8 mouse cellular contexts compared by ENCODE assay signal in the genomic region with DNA sequence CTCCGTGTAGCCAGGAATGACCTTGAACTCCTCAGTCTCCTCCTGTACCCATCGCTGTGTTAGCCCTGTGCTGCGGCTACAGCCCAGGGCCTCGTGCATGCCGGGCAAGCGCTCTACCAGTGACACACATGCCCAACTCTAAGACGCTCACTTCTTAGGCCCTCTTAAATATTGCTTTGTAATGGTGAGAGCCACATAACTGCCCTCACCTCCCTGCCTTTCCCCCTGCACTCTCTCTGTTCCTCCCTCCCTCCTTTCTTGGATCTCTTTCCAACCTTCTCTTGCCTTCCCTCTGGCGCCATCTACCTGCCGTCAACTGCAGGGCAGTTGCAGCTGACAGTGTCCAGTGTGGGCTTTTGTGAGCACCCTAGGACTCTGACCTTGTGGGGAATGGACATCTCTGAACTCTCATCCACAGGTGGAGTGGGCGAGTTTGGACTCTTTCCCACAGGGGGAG. TPM values are rescaled to one million over a fixed set of nuclear protein-coding genes. Genes with fewer than 3 reads are reported as not detected.
DNase-seq lines count a peak whose midpoint lies in the region; ATAC-seq and TF ChIP-seq lines count a peak whose summit lies in the region.

No protein-coding gene starts in this region.

- no peaks in the 10 kb centered on the region for H3K36me3 ChIP-seq in ES-E14 (ENCODE audit: control insufficient read depth, insufficient read depth, low read length, poor library complexity, severe bottlenecking)
- no peaks in the 10 kb centered on the region for H3K36me3 ChIP-seq in hindbrain, embryonic 10.5 days
- H3K36me3 ChIP-seq in lung, embryonic 15.5 days, result no peaks in the 10 kb centered on the region
- H3K36me3 ChIP-seq in thymus, adult 2 months (ENCODE audit: control insufficient read depth, insufficient read depth, low read length), result no peaks in the 10 kb centered on the region

- in situ Hi-C loops in ES-E14 (cut with MboI; ENCODE audit: low sequenced_read_pairs in 2 of 2, unreplicated experiment in 2 of 2), result loop anchor here in 1 of 2 experiments (10.0 kb wide), 1 partner anchor 246 kb away; no protein-coding TSS in a partner anchor

- no peak overlapping the region for H3K27ac ChIP-seq in ES-E14 (ENCODE audit: insufficient read depth, low read depth, low read length, poor library complexity, severe bottlenecking)
- no peak overlapping the region for H3K27ac ChIP-seq in cerebellum, adult 2 months (ENCODE audit: insufficient read depth, low read length)
- no peak overlapping the region for H3K27ac ChIP-seq in hindbrain, embryonic 10.5 days
- H3K27ac ChIP-seq in lung, embryonic 15.5 days, result no peak overlapping the region
- H3K27ac ChIP-seq in olfactory bulb, adult 2 months (ENCODE audit: insufficient read depth, low read depth, low read length), result no peak overlapping the region
- no peak overlapping the region for H3K27ac ChIP-seq in thymus, adult 2 months (ENCODE audit: control insufficient read depth, insufficient read depth, low read length)

- no peak overlapping the region; the same call in 1 of the 2 replicates for H3K9ac ChIP-seq in ES-E14 (ENCODE audit: insufficient read depth, low read depth, low read length, poor library complexity, severe bottlenecking)
- no peak overlapping the region for H3K9ac ChIP-seq in lung, embryonic 15.5 days

- no peaks in the 10 kb centered on the region for H3K9me3 ChIP-seq in ES-E14 (ENCODE audit: control insufficient read depth, insufficient read depth, low read depth, low read length)
- no peaks in the 10 kb centered on the region for H3K9me3 ChIP-seq in hindbrain, embryonic 10.5 days
- H3K9me3 ChIP-seq in lung, embryonic 15.5 days, result no peaks in the 10 kb centered on the region

- H3K27me3 ChIP-seq in cerebellum, adult 2 months (ENCODE audit: control insufficient read depth, insufficient read depth, low read length), result no peaks in the 10 kb centered on the region
- peaks cover 10% of the 10 kb centered on the region; the same call in 1 of the 2 replicates for H3K27me3 ChIP-seq in hindbrain, embryonic 10.5 days (ENCODE audit: insufficient read depth, poor library complexity, severe bottlenecking)
- no peaks in the 10 kb centered on the region; the same call in 1 of the 2 replicates for H3K27me3 ChIP-seq in lung, embryonic 15.5 days
- no peaks in the 10 kb centered on the region for H3K27me3 ChIP-seq in thymus, adult 2 months (ENCODE audit: control insufficient read depth, insufficient read depth, low read length)

- H3K4me3 ChIP-seq in ES-E14 (ENCODE audit: insufficient read depth in 1 of 2, low read depth in 1 of 2, low read length in 2 of 2, poor library complexity in 1 of 2, severe bottlenecking in 1 of 2), result peak overlapping the region; percentile 33 to 50; a peak in 2 of 4 replicates
- H3K4me3 ChIP-seq in cerebellum, adult 2 months (replicated peaks; ENCODE audit: insufficient read depth, low read depth, low read length), result no peak overlapping the region
- H3K4me3 ChIP-seq in hindbrain, embryonic 10.5 days, result no peak overlapping the region
- H3K4me3 ChIP-seq in lung, embryonic 15.5 days, result no peak overlapping the region
- no peak overlapping the region for H3K4me3 ChIP-seq in olfactory bulb, adult 2 months (ENCODE audit: insufficient read depth, low read depth, low read length)
- no peak overlapping the region for H3K4me3 ChIP-seq in thymus, adult 2 months (ENCODE audit: control insufficient read depth, insufficient read depth, low read length)

- TF ChIP-seq CTCF in cerebellum, adult 2 months (IDR thresholded peaks at IDR 0.05; ENCODE audit: borderline replicate concordance, insufficient read depth, low read depth, low read length), result peak; percentile 84
- peak; percentile 83; the same call in 1 of the 2 replicates for TF ChIP-seq CTCF in olfactory bulb, adult 2 months (IDR thresholded peaks at IDR 0.05; ENCODE audit: insufficient read depth, low read depth, low read length)
- TF ChIP-seq CTCF in thymus, adult 2 months (IDR thresholded peaks at IDR 0.05; ENCODE audit: borderline replicate concordance, control insufficient read depth, extremely low read depth, insufficient read depth, low read length, poor library complexity), result peak; percentile 90

- peaks cover 0 to 9% of the 10 kb centered on the region in 2 experiments; a peak in 1 of 4 replicates for H3K4me1 ChIP-seq in ES-E14 (ENCODE audit: control insufficient read depth in 2 of 2, insufficient read depth in 2 of 2, low read length in 2 of 2, poor library complexity in 1 of 2)
- no peaks in the 10 kb centered on the region for H3K4me1 ChIP-seq in cerebellum, adult 2 months (ENCODE audit: control insufficient read depth, insufficient read depth, low read length)
- peaks cover 17% of the 10 kb centered on the region for H3K4me1 ChIP-seq in hindbrain, embryonic 10.5 days (replicated peaks)
- H3K4me1 ChIP-seq in lung, embryonic 15.5 days, result peaks cover 9% of the 10 kb centered on the region; the same call in 1 of the 2 replicates
- H3K4me1 ChIP-seq in olfactory bulb, adult 2 months (ENCODE audit: control insufficient read depth, insufficient read depth, low read length), result peaks cover 3% of the 10 kb centered on the region; the same call in 1 of the 2 replicates
- H3K4me1 ChIP-seq in thymus, adult 2 months (replicated peaks; ENCODE audit: control insufficient read depth, insufficient read depth, low read length), result peaks cover 56% of the 10 kb centered on the region

- WGBS in cerebellum, adult 2 months, result 29% methylated on average over 10 of the region's 10 CpGs
- WGBS in hindbrain, embryonic 10.5 days, result 35% methylated on average over 10 of the region's 10 CpGs
- WGBS in lung, embryonic 15.5 days, result 26% methylated on average over 10 of the region's 10 CpGs
- 37% methylated on average over 10 of the region's 10 CpGs for WGBS in olfactory bulb, adult 2 months
- 35% methylated on average over 10 of the region's 10 CpGs for WGBS in thymus, adult 2 months

- TF ChIP-seq POLR2A in cerebellum, adult 2 months (IDR thresholded peaks at IDR 0.05; ENCODE audit: borderline replicate concordance, insufficient read depth, low read length), result no peak
- TF ChIP-seq POLR2A in olfactory bulb, adult 2 months (IDR thresholded peaks at IDR 0.05; ENCODE audit: insufficient read depth, low read depth, low read length), result no peak
- 0 out of 2 replicates have a peak, but pooled peaks have one; percentile 15 for TF ChIP-seq POLR2A in thymus, adult 2 months (IDR thresholded peaks at IDR 0.05; ENCODE audit: control insufficient read depth, extremely low read depth, insufficient read depth, low read length, poor library complexity)

- H3K4me2 ChIP-seq in lung, embryonic 15.5 days, result no peak overlapping the region

- peak; percentile 21; the same call in 1 of the 2 replicates for ATAC-seq in lung, embryonic 15.5 days (ENCODE audit: borderline replicate concordance, extremely low read depth, low FRiP score, low TSS enrichment)

- DNase-seq in ES-E14 (ENCODE audit: low read depth, low spot score), result peak; percentile 68
- peak; percentile 59 to 64 for DNase-seq in cerebellum, adult 2 months
- DNase-seq in forelimb bud, embryonic 11.5 days (ENCODE audit: low read depth, low spot score), result peak; percentile 79
- peak; percentile 81 for DNase-seq in hindbrain, embryonic 10.5 days (ENCODE audit: low spot score)
- peak; percentile 43 for DNase-seq in layer of hippocampus, adult 9-10 months (ENCODE audit: low spot score)
- DNase-seq in thymus, adult 2 months, result peak; percentile 86

TF ChIP-seq in ES-E14, 5 proteins besides CTCF, POLR2A, EP300 and RAD21:
- no peak for TF ChIP-seq MAFK (IDR thresholded peaks at IDR 0.05; ENCODE audit: insufficient read depth, low read depth, low read length)
- no peak for TF ChIP-seq CHD2 (IDR thresholded peaks at IDR 0.05; ENCODE audit: low read depth, low read length)
- no peak for TF ChIP-seq ZNF384 (IDR thresholded peaks at IDR 0.05; ENCODE audit: low read depth, low read length)
- no peak for TF ChIP-seq ZC3H11A (IDR thresholded peaks at IDR 0.05; ENCODE audit: borderline replicate concordance, low read depth, low read length)

RNA-seq across cellular contexts. Expression of a gene that starts 38.5 kb away (rescaled TPM):
- total RNA-seq in ES-E14 (2012; rRNA removed), result 3.2 and 8.9 TPM in 2 replicates
- polyA plus RNA-seq in cerebellum, adult 2 months (2012; rRNA removed), result not detected in 2 replicates
- polyA plus RNA-seq in hindbrain, embryonic 10.5 days (2016; fragmentation: Nextera tagmentation; extraction: Ambion mirVana), result 0.04 and 0.10 TPM in 2 replicates
- polyA plus RNA-seq in lung, embryonic 15.5 days (2015; fragmentation: Nextera tagmentation; extraction: Ambion mirVana), result 0.07 and 0.08 TPM in 2 replicates
- not detected in 2 replicates for polyA plus RNA-seq in olfactory bulb, adult 2 months (2012; ENCODE audit: insufficient read depth, insufficient read length, low replicate concordance, missing spikeins)
- 0.12 TPM in 1 of 2 replicates, not detected in the other for polyA plus RNA-seq in thymus, adult 2 months (2012; rRNA removed)

Comparison
In these comparisons a context has a peak if more than half of its experiments do, and no peak if none do; other contexts are left out.
1. H3K4me3 ChIP-seq: peak in ES-E14 (2 of 2); none in cerebellum, adult 2 months (single experiment), hindbrain, embryonic 10.5 days (single experiment), lung, embryonic 15.5 days (single experiment), olfactory bulb, adult 2 months (single experiment) and thymus, adult 2 months (single experiment).
2. Peak in every context shown above with its lines, with median percentiles within 50 percentile points of each other: DNase-seq and CTCF ChIP-seq.